Mouse (Mus musculus) bone marrow, adult 2 months (tissue): ENCODE data around the gene Dennd2d. TPM values are rescaled to one million over a fixed set of nuclear protein-coding genes. Genes with fewer than 3 reads are reported as not detected.

ENCODE experiments used
- H3K27ac ChIP-seq: fragments of 200-500 bp; 2 replicates; pipeline ENCODE4 v1.5.1; 2012; ENCODE audit warnings: low read depth, mild to moderate bottlenecking, control low read depth, inconsistent platforms, low read length; ENCODE audit not compliant: control insufficient read depth, poor library complexity, insufficient read depth
- H3K4me1 ChIP-seq: fragments of 200-500 bp; 2 replicates; pipeline ENCODE4 v1.6.1; 2011; ENCODE audit warnings: low read length; ENCODE audit not compliant: control insufficient read depth, insufficient read depth
- H3K4me3 ChIP-seq: fragments of 200-500 bp; replicated peaks from 2 replicates; pipeline ENCODE3; 2011; ENCODE audit warnings: mild to moderate bottlenecking, low read depth, low read length, control low read depth; ENCODE audit not compliant: control insufficient read depth
- CTCF ChIP-seq: fragments of 200-500 bp; IDR thresholded peaks from 2 replicates; pipeline ENCODE4 v1.5.1; 2011; ENCODE audit warnings: low read length, control low read depth; ENCODE audit not compliant: control insufficient read depth, insufficient read depth
- POLR2A ChIP-seq: fragments of 200-500 bp; IDR thresholded peaks from 2 replicates; pipeline ENCODE4 v1.6.1; 2011; ENCODE audit warnings: low read depth, mild to moderate bottlenecking, control low read depth, low read length, borderline replicate concordance; ENCODE audit not compliant: control insufficient read depth
- WGBS: fragments of 180-500 bp; shearing (Covaris S2); methylation state at CpG from one replicate; pipeline ENCODE4 v1.1.7; 2018; 5-methylcytosine and 5-hydroxymethylcytosine counted together
- polyA plus RNA-seq: library from polyadenylated mRNA; stranded (reverse); fragments of >200 nt; gene quantifications from 2 replicates; pipeline ENCODE4 v1.2.4, GENCODE M21; 2011; ENCODE audit warnings: low replicate concordance; ENCODE audit not compliant: missing spikeins, insufficient read depth, insufficient read length

Dennd2d gene
- polyA plus RNA-seq, 1 experiment: 35.4 TPM

DNA sequence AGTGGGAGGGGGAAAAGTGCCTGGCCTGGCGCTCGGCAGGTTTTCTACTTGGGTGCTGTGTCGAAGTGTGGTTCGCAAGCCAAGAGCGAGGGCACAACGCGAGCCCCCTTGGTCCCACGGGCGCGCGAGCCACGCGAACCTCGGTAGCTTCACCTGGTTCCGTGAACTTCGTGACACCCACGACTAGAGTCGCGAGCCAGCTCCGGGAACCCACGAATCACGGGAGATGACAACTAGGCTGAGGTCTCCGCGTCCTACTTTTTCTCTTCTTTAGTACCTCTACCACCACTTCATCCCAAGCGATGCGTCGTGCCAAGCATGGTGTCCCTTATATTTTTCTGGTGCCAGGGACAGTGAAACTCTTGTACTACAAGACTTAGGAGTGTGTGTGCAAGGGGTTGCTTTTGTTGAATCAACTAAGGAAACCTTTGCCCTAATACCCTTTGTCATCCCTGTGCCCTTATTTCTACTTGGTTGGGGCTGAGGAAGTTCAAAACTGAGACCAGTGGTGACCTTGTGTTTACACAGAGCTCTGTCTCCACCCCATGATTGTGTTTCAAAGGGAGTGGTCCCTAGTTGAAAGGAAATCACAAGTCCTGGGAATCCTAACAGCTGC is 65.8 kb downstream of the Dennd2d start:
- WGBS: under 1% methylated on average over 27 of the region's 27 CpGs
- Histone ChIP-seq H3K27ac (peak overlapping the region; percentile 91), H3K4me1 (no peaks in the 10 kb centered on the region; the same call in 1 of the 2 replicates), H3K4me3 (peak overlapping the region; percentile 84)
- TF ChIP-seq CTCF (0 out of 2 replicates have a peak, but pooled peaks have one; percentile 3), POLR2A (no peak)

DNA sequence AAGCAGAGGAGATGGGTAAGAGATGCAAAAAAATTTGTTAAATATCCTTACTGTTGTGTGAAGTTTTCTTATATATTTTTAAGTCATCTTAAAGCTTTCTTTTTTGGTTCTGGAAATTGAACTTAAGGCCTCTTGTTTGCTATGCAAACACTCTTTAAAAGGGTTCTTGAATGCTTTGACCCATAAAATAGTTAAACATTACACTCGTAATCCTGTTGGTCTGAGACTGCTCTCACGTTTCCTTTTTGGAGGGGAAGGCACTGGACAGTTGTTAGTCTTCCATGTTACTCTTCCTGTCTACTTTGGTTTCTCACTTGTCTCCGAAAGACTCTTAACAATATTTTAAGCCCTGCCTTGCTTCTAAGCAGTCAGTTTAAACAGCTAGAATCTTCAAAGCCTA is 66.8 kb downstream of the Dennd2d start:
- WGBS: 42% methylated on average over 3 of the region's 3 CpGs
- TF ChIP-seq POLR2A: no peak
- TF ChIP-seq CTCF: no peak
- H3K4me1 ChIP-seq: no peaks in the 10 kb centered on the region; the same call in 1 of the 2 replicates
- H3K4me3 ChIP-seq: no peak overlapping the region
- H3K27ac ChIP-seq: no peak overlapping the region

Other genes with a start within 250 kb of the Dennd2d start
- not detected in 2 replicates for gene Chil6, start 76.2 kb upstream of the Dennd2d start, polyA plus RNA-seq
- 7.3 and 8.9 TPM in 2 replicates for gene Dram2, start 65.4 kb downstream of the Dennd2d start, polyA plus RNA-seq
- gene Cept1, start 65.4 kb downstream of the Dennd2d start, polyA plus RNA-seq: 10.4 and 33.2 TPM in 2 replicates
- 5.6 and 12.8 TPM in 2 replicates for gene Lrif1, start 202.6 kb downstream of the Dennd2d start, polyA plus RNA-seq